Comparison of ENCODE assay signal across 21 mouse cellular contexts in genomic region chr2:91744686-91745085, GRCm38 (mm10).
"Had no signal": no experiment of that assay in that cellular context is flagged by ENCODE, and none has a peak within 500 bp of the region (broad histone marks: within the 10 kb centered on the region; RNA-seq: fewer than 3 reads in every experiment).

No protein-coding gene starts in this region.

- DNase-seq: gastrocnemius, postnatal 14 days; heart, postnatal 10 days; heart, postnatal 4 days; kidney, adult 18-20 months; kidney, adult 8-10 months; kidney, postnatal 10 days; kidney, postnatal 25 days; kidney, postnatal 4 days; left cerebral cortex, postnatal 4 days had no signal

- H3K4me3 ChIP-seq: heart, embryonic 10.5 days; heart, embryonic 12.5 days; hindbrain, embryonic 10.5 days; hindbrain, embryonic 12.5 days; intestine, embryonic 15.5 days; layer of hippocampus, adult 2 months; left cerebral cortex, adult 2 months; limb, embryonic 13.5 days; limb, embryonic 15.5 days; liver, embryonic 12.5 days had no signal

- H3K27ac ChIP-seq: heart, embryonic 10.5 days; hindbrain, embryonic 10.5 days; hindbrain, embryonic 12.5 days; hindbrain, embryonic 14.5 days; intestine, embryonic 15.5 days; layer of hippocampus, adult 2 months; left cerebral cortex, adult 2 months; limb, embryonic 13.5 days; limb, embryonic 15.5 days; liver, embryonic 12.5 days; liver, embryonic 14.5 days had no signal
